Mouse (Mus musculus): Measurements from ENCODE around the gene Slc35b2.
A peak's percentile ranks its signal among the peaks of the same experiment; 100 is the strongest.

Gene Slc35b2

DNA sequence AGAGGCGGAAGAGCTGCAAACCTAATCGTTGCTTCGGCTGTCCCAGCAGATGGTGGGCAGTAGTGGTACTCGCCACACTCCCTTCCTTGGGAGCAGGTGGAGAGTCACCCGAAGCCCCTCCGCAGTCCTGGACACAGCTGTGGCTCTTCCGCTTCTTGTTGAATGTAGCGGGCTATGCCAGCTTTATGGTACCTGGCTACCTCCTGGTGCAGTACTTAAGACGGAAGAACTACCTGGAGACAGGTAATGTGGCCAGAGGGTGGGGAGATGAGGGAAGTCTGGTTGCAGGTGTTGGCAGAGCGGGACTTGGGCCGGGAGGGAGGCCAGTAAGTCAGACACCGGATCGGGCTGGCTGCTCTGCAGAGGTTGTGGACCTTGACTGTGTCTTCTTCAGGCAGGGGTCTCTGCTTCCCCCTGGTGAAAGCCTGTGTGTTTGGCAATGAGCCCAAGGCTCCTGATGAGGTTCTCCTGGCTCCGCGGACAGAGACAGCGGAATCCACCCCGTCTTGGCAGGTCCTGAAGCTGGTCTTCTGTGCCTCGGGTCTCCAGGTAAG is 934 bp downstream of the Slc35b2 start:
- no peak for DNase-seq (ENCODE audit: low spot score in 2 of 2)

DNA sequence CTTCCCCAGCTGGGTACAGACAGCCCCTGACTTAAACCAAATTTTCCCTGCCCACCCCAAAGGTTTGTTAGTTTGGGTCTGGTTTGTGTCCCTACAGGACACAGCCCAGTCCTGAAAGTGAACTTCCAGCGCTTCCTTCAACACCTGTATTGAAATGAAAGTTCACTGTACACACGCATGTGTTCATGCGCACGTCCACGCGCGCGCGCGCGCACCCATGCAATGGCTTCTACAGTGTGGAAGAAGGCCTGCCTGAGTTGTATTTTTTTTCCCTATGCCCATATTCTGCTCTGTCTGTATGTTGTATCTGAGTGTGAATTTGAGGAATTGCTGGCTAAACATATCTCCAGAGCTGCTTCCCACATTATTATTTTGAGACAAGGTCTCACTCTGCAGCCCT is 1.4 kb downstream of the Slc35b2 start:
- no peak for DNase-seq (ENCODE audit: low spot score in 2 of 2)

- DNase-seq (ENCODE audit: low spot score in 2 of 2): no peak
Measured at GRCm38 (mm10) chr17:45566031-45566359, 2.3 kb downstream of the Slc35b2 start.

- no peak for DNase-seq (ENCODE audit: low spot score in 2 of 2)
Measured at GRCm38 (mm10) chr17:45566360-45567161, 2.9 kb downstream of the Slc35b2 start.

- no peak for DNase-seq (ENCODE audit: low spot score in 2 of 2)
Measured at GRCm38 (mm10) chr17:45567162-45567601, 3.5 kb downstream of the Slc35b2 start.

- no peak for DNase-seq (ENCODE audit: low spot score in 2 of 2)
Measured at GRCm38 (mm10) chr17:45568990-45569389, 5.3 kb downstream of the Slc35b2 start.

- DNase-seq (ENCODE audit: low spot score in 2 of 2): no peak
Measured at GRCm38 (mm10) chr17:45569999-45570398, 6.3 kb downstream of the Slc35b2 start.

DNA sequence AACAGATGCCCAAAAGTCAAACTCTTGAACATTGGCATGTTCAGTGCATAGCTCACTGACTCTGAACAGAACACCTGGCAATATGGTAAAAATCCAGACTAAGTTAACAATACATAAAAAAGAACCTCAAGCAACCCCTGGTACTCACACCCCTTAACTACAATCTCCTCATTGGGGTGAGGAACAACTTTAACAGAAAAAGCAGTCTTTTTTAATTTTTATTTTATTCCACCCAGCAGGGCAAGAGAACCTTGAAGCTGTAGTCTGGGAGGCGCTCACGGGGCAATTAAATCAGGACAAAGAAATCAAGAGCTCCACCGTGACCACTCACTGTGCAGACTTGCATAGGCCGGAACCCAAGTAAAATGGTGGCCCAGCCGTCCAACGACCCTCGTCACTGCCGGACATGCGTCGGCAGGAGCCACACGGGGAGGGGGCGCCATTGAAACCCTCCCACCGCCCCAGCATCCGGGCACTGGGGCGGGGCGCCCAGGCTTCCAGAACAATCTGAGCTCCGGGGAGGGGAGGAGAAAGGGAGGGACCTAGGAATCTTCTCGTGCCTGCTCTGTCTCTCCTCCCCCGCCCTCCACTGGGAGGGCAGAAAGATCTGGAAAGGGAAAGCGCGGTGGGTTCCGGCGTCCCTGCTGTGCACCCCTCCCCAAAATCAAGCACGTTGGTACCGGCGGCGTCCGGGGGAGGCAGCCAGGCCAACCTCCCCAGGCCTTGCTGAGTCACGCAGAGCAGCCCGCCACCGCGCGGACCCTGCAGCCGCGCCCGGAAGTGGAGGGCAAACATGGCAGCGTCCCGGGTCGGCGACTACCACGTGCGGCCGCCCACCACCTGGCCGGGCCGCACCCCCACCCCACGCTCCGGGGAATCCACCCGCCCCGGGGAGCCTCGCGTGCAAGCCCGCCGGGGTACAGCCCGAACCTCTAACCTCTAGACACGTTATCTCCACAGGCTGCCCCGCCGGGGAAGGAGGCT is 8.7 kb downstream of the Slc35b2 start:
- peak; percentile 66 to 70 for DNase-seq (ENCODE audit: low spot score in 2 of 2)

DNA sequence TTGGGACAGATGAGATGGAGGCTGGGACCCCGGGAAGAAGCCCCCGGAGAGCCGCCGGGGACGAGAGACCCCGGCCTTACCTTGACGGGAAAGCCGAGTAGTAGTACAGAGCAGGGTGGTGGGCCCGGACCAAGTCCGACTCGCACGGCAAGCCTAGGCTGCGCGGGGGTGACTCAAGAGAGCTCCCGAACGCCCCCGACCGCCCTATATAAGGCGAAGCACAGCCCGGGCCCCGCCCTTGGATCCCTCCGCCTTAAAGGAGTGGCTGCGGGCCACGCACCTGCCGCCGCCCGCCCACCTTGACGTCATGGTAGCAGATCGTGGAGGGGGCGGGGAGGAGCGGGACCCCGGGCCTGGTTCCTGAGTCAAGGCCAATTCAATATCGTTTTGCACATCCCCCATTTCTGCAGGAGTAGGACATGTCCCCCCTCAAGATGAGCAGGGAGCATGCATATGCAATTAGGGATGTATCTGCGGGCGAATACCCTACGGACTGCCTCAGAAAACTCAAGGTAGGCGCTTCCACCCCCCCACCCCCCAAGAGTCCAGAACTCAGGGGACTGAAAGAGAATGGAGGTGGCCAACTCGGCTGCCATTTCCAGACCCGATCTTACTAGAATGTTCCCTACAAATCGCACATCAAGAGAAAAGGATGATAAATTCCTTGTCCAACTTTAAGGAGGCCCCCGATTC is 9.6 kb downstream of the Slc35b2 start, which contains the start of gene Hsp90ab1:
Hsp90ab1 (minus strand) TSS at position 185 of the 693 bp plus-strand sequence.
- DNase-seq (ENCODE audit: low spot score in 2 of 2): peak; percentile 99

DNA sequence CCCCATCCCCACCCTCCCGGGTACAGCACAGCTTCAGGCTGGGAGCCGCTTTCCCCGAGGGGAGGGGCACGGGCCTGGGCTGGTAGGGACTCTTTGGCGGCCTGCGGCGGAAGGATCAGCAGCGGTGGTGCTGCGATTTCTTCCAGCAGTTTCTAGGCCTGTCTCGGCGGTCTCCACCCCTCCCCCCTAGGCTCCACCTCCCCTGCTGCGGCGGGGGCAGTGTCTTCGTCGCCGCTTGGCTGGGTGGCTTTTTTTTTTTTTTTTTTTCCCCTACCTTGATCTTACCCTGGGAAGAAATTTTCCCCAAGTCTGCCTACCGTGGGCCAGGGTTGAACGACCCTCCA is 10.1 kb downstream of the Slc35b2 start:
- DNase-seq (ENCODE audit: low spot score in 2 of 2): peak; percentile 96 to 97

DNA sequence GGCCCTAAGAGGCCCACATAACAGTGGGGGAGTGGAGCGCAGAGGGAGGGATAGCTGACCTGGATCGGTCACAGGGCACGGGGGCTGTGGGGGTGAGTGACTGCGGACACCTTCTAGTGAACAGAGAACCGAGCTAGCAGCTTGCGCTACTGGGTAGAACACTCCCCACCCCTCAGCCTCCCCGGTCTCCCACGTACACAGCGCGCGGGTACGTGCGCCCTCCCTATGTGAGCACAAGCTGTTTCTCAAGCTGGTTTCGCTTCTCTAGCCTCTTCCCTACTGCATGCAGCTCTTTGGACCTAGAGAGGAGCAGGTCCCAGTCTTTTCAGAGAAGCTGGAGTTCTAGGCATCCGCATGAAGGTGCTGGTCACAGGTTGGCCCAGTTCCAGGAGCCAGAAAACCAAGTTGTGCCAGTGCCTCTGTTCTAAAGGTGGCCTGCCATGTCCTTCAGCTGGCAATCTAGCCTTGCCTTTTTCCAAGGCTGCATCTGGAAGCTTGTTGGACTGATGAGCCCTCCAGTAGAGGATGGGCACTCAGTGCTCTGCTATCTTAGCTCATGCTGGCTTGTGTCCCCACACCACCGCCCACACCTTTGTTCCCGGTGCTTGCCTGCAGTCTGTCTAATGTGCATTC is 10.6 kb downstream of the Slc35b2 start:
- DNase-seq (ENCODE audit: low spot score in 2 of 2): peak; percentile 51 to 70

GRCm38 (mm10) chr17:45575123-45575897 is 11.6 kb downstream of the Slc35b2 start:
- DNase-seq (ENCODE audit: low spot score in 2 of 2): no peak

DNA sequence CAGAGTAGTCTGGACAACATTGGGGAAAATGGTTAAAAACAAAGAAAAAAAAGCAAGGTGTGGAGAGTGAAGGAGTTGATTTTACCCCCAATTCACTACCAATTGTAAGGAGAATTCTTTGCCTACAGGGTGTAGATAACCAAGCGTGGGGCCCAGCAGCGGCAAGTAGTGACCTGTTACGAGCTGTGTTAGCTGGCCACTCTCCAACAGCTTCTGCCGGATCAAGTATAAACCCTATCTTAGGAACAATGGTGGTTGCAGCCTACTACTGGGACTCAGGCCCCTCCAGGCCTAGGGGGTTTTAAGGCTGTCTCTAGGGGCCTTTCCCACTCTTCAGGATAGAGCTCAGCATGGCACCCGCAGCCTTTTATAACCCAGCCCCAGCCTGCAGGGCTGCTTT is 14.6 kb downstream of the Slc35b2 start:
- DNase-seq (ENCODE audit: low spot score in 2 of 2): peak in 1 of 2 experiments; percentile 57

GRCm38 (mm10) chr17:45578843-45579242 is 15.2 kb downstream of the Slc35b2 start:
- no peak for DNase-seq (ENCODE audit: low spot score in 2 of 2)

- DNase-seq (ENCODE audit: low spot score in 2 of 2): no peak
Measured at GRCm38 (mm10) chr17:45579554-45579953, 15.9 kb downstream of the Slc35b2 start.

GRCm38 (mm10) chr17:45580958-45581477 is 17.3 kb downstream of the Slc35b2 start:
- no peak for DNase-seq (ENCODE audit: low spot score in 2 of 2)

DNA sequence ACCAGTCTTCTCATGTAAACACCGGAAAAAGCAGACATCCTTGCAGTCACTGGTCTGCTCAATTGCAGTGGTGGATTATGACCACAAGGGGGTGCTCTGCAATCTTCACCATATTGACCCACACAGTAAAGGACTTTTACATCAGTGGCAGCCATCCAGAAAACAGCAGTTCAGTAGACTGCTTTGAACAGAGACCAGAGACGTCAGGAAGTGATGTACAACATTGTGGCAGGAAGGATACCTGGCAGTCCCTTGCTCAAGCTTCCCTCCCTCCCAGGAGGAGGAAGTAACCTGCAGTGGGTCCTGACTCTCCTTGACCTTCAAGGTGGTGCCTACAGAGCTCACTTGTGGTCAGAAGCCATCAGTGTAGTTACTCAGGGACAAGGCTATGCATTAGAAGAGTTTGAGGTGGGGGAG is 17.9 kb downstream of the Slc35b2 start:
- DNase-seq (ENCODE audit: low spot score in 2 of 2): peak; percentile 60 to 66

DNA sequence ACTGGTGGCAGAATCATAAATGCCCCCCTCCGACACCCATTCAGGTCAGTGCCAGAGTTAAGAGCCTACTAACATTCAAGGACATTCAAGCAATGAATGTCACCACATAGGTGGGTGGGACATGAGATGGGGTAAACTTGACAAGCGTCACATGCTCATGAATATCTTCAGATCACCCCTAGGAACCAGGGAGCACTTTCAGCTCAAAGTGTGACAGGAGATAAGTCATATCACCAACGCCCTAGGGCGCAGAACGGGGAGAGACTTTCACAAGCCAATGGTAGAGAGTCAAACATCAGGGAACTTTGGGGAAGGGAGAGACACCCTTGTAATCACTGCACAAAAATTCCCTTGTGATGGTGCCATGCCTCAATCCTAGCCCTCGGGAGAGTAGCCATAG is 18.5 kb downstream of the Slc35b2 start:
- no peak for DNase-seq (ENCODE audit: low spot score in 2 of 2)

- no peak for DNase-seq (ENCODE audit: low spot score in 2 of 2)
Measured at GRCm38 (mm10) chr17:45582715-45583355, 19.2 kb downstream of the Slc35b2 start.
